28 mouse cellular contexts compared by ENCODE assay signal in the genomic region with DNA sequence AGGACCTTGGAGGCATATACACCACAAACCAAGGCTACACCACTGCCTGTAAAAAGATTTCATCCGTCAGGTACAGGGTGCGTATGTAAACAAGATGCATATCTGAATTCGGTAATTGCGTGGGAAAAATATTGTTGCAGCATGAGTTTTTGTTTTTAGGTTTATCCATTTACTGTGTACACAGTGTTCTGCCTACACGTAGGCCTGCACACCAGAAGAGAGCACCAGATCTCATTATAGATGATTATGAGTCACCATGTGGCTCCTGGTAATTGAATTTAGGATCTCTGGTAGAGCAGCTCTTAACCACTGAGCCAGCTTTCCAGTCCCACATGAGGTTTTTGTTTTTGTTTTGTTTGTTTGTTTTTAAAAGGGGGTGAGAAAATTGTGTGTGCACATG. TPM values are rescaled to one million over a fixed set of nuclear protein-coding genes. Genes with fewer than 3 reads are reported as not detected.
DNase-seq lines count a peak whose midpoint lies in the region; ATAC-seq and TF ChIP-seq lines count a peak whose summit lies in the region.
"Had no signal": no experiment of that assay in that cellular context is flagged by ENCODE, and none has a peak within 500 bp of the region (broad histone marks: within the 10 kb centered on the region; RNA-seq: fewer than 3 reads in every experiment).

No protein-coding gene starts in this region.

- no peak for ATAC-seq in forebrain, embryonic 11.5 days (replicated peaks; ENCODE audit: low FRiP score)
- ATAC-seq in forebrain, embryonic 13.5 days, result no peak
- peak; percentile 65 for ATAC-seq in intestine, embryonic 14.5 days (replicated peaks; ENCODE audit: low FRiP score, low TSS enrichment, low read depth)
- no peak for ATAC-seq in intestine, embryonic 15.5 days
- ATAC-seq: CD4-positive, CD25-positive, alpha-beta regulatory T cell, adult 4 months; forebrain, embryonic 15.5 days; inflammation-experienced regulatory T-cells, adult 6 months; Patski had no signal

- TF ChIP-seq POLR2A in ES-Bruce4 (IDR thresholded peaks at IDR 0.05; ENCODE audit: insufficient read depth, low read length), result no peak

- no peak for TF ChIP-seq EP300 in ES-Bruce4 (IDR thresholded peaks at IDR 0.05; ENCODE audit: insufficient read depth, low read depth, low read length)

- H3K9ac ChIP-seq in forebrain, embryonic 11.5 days (ENCODE audit: low read length), result no peak overlapping the region
- no peak overlapping the region for H3K9ac ChIP-seq in forebrain, embryonic 13.5 days
- H3K9ac ChIP-seq in intestine, embryonic 14.5 days (ENCODE audit: low read length), result no peak overlapping the region
- no peak overlapping the region for H3K9ac ChIP-seq in intestine, embryonic 15.5 days
- 0 out of 2 replicates have a peak overlapping the region, but pooled peaks have one; percentile 23 for H3K9ac ChIP-seq in ES-Bruce4 (ENCODE audit: low read depth, poor library complexity, severe bottlenecking)
- H3K9ac ChIP-seq: forebrain, embryonic 15.5 days; hindbrain, embryonic 14.5 days; limb, embryonic 12.5 days; liver, embryonic 15.5 days; lung, embryonic 14.5 days; neural tube, embryonic 13.5 days had no signal

- H3K27me3 ChIP-seq in forebrain, embryonic 11.5 days (ENCODE audit: control insufficient read depth, insufficient read depth, low read length), result no peaks in the 10 kb centered on the region
- no peaks in the 10 kb centered on the region for H3K27me3 ChIP-seq in forebrain, embryonic 13.5 days
- no peaks in the 10 kb centered on the region for H3K27me3 ChIP-seq in intestine, embryonic 14.5 days (replicated peaks; ENCODE audit: control insufficient read depth, insufficient read depth, low read length)
- no peaks in the 10 kb centered on the region for H3K27me3 ChIP-seq in intestine, embryonic 15.5 days (replicated peaks)
- H3K27me3 ChIP-seq in ES-Bruce4 (ENCODE audit: control insufficient read depth, insufficient read depth, low read length, poor library complexity, severe bottlenecking), result no peaks in the 10 kb centered on the region
- H3K27me3 ChIP-seq: forebrain, embryonic 15.5 days; limb, embryonic 12.5 days; liver, embryonic 15.5 days; neural tube, embryonic 13.5 days; Patski had no signal

- H3K27ac ChIP-seq in forebrain, embryonic 11.5 days (ENCODE audit: low read depth, low read length), result no peak overlapping the region
- H3K27ac ChIP-seq in forebrain, embryonic 13.5 days, result no peak overlapping the region
- no peak overlapping the region for H3K27ac ChIP-seq in intestine, embryonic 14.5 days (ENCODE audit: low read depth)
- H3K27ac ChIP-seq in intestine, embryonic 15.5 days, result no peak overlapping the region
- H3K27ac ChIP-seq in ES-Bruce4 (ENCODE audit: insufficient read depth, low read length), result peak overlapping the region; percentile 93
- H3K27ac ChIP-seq: forebrain, embryonic 15.5 days; heart, embryonic 10.5 days; hindbrain, embryonic 14.5 days; left cerebral cortex, adult 2 months; limb, embryonic 12.5 days; liver, embryonic 15.5 days; neural tube, embryonic 13.5 days had no signal

- no peak for TF ChIP-seq CTCF in ES-Bruce4 (IDR thresholded peaks at IDR 0.05; ENCODE audit: low read depth, low read length)

- H3K4me3 ChIP-seq in forebrain, embryonic 11.5 days (ENCODE audit: low read depth, low read length), result no peak overlapping the region
- H3K4me3 ChIP-seq in forebrain, embryonic 13.5 days, result no peak overlapping the region
- H3K4me3 ChIP-seq in intestine, embryonic 14.5 days (ENCODE audit: low read depth, low read length), result no peak overlapping the region
- no peak overlapping the region for H3K4me3 ChIP-seq in intestine, embryonic 15.5 days (replicated peaks)
- no peak overlapping the region for H3K4me3 ChIP-seq in ES-Bruce4 (ENCODE audit: low read depth, low read length)
- H3K4me3 ChIP-seq: forebrain, embryonic 15.5 days; heart, embryonic 10.5 days; left cerebral cortex, adult 2 months; limb, embryonic 12.5 days; liver, embryonic 15.5 days; neural tube, embryonic 13.5 days had no signal

- no peak overlapping the region for H3K4me2 ChIP-seq in forebrain, embryonic 11.5 days (ENCODE audit: low read depth, low read length, severe bottlenecking)
- H3K4me2 ChIP-seq in forebrain, embryonic 13.5 days, result no peak overlapping the region
- H3K4me2 ChIP-seq in intestine, embryonic 14.5 days (ENCODE audit: low read length), result no peak overlapping the region
- H3K4me2 ChIP-seq in intestine, embryonic 15.5 days (replicated peaks), result no peak overlapping the region
- H3K4me2 ChIP-seq: forebrain, embryonic 15.5 days; hindbrain, embryonic 14.5 days; limb, embryonic 12.5 days; liver, embryonic 15.5 days; lung, embryonic 14.5 days; midbrain, embryonic 11.5 days; neural tube, embryonic 13.5 days had no signal

- no peaks in the 10 kb centered on the region for H3K9me3 ChIP-seq in forebrain, embryonic 11.5 days (ENCODE audit: control insufficient read depth, low read length)
- no peaks in the 10 kb centered on the region for H3K9me3 ChIP-seq in forebrain, embryonic 13.5 days (replicated peaks)
- no peaks in the 10 kb centered on the region for H3K9me3 ChIP-seq in intestine, embryonic 14.5 days (ENCODE audit: control insufficient read depth, low read length)
- no peaks in the 10 kb centered on the region for H3K9me3 ChIP-seq in intestine, embryonic 15.5 days
- H3K9me3 ChIP-seq in ES-Bruce4 (replicated peaks; ENCODE audit: control insufficient read depth, insufficient read depth, low read length, poor library complexity, severe bottlenecking), result no peaks in the 10 kb centered on the region
- H3K9me3 ChIP-seq: forebrain, embryonic 15.5 days; heart, embryonic 10.5 days; limb, embryonic 12.5 days; liver, embryonic 15.5 days; neural tube, embryonic 13.5 days had no signal

- WGBS in forebrain, embryonic 11.5 days, result 94% methylated on average over 5 of the region's 5 CpGs
- WGBS in forebrain, embryonic 13.5 days, result 85% methylated on average over 5 of the region's 5 CpGs
- 80% methylated on average over 5 of the region's 5 CpGs for WGBS in intestine, embryonic 14.5 days
- WGBS in intestine, embryonic 15.5 days, result 83% methylated on average over 5 of the region's 5 CpGs

- peak; percentile 1 for DNase-seq in forebrain, embryonic 11.5 days (ENCODE audit: low spot score)
- DNase-seq in intestine, embryonic 14.5 days (ENCODE audit: low spot score), result no peak
- peak; percentile 60 for DNase-seq in brain, adult 2 months (ENCODE audit: low read depth, low spot score)
- DNase-seq in cerebellum, adult 18-20 months, result no peak
- DNase-seq: adrenal gland, postnatal 14 days; cerebellum, adult 2 months; cerebellum, postnatal 14 days; gastrocnemius, postnatal 14 days; heart, postnatal 4 days; kidney, adult 2 months; kidney, postnatal 4 days; lung, embryonic 14.5 days; lung, postnatal 14 days; right cerebral cortex, postnatal 14 days had no signal

- peaks cover 3% of the 10 kb centered on the region; the same call in 1 of the 2 replicates for H3K4me1 ChIP-seq in forebrain, embryonic 11.5 days (replicated peaks; ENCODE audit: control insufficient read depth, insufficient read depth, low read length)
- peaks cover 11% of the 10 kb centered on the region for H3K4me1 ChIP-seq in forebrain, embryonic 13.5 days
- H3K4me1 ChIP-seq in intestine, embryonic 14.5 days (replicated peaks; ENCODE audit: control insufficient read depth, insufficient read depth, low read length), result peaks cover 8% of the 10 kb centered on the region; the same call in 1 of the 2 replicates
- no peaks in the 10 kb centered on the region; the same call in 1 of the 2 replicates for H3K4me1 ChIP-seq in intestine, embryonic 15.5 days (replicated peaks)
- H3K4me1 ChIP-seq in ES-Bruce4 (ENCODE audit: control insufficient read depth, insufficient read depth, low read length), result peaks cover 3% of the 10 kb centered on the region

- peaks cover 3% of the 10 kb centered on the region; the same call in 1 of the 2 replicates for H3K36me3 ChIP-seq in forebrain, embryonic 11.5 days (ENCODE audit: control insufficient read depth, insufficient read depth, low read length)
- peaks cover 34% of the 10 kb centered on the region for H3K36me3 ChIP-seq in forebrain, embryonic 13.5 days (ENCODE audit: poor library complexity, severe bottlenecking)
- peaks cover 20% of the 10 kb centered on the region for H3K36me3 ChIP-seq in intestine, embryonic 14.5 days (ENCODE audit: control insufficient read depth, insufficient read depth, low read length)
- no peaks in the 10 kb centered on the region for H3K36me3 ChIP-seq in intestine, embryonic 15.5 days
- H3K36me3 ChIP-seq in ES-Bruce4 (ENCODE audit: control insufficient read depth, insufficient read depth, low read length, poor library complexity, severe bottlenecking), result peaks cover 16% of the 10 kb centered on the region

RNA-seq across cellular contexts. Expression of a gene that starts 5.6 kb away (rescaled TPM):
- 195 and 197 TPM in 2 replicates for polyA plus RNA-seq in forebrain, embryonic 11.5 days (2014; fragmentation: Nextera tagmentation; extraction: Ambion mirVana)
- polyA plus RNA-seq in forebrain, embryonic 13.5 days (2015; fragmentation: Nextera tagmentation; extraction: Ambion mirVana), result 193 and 202 TPM in 2 replicates
- 217 and 221 TPM in 2 replicates for polyA plus RNA-seq in intestine, embryonic 14.5 days (2014; fragmentation: Nextera tagmentation; extraction: Ambion mirVana)
- polyA plus RNA-seq in intestine, embryonic 15.5 days (2015; fragmentation: Nextera tagmentation; extraction: Ambion mirVana), result 267 and 273 TPM in 2 replicates
- polyA plus RNA-seq in ES-Bruce4 (2011; ENCODE audit: insufficient read depth, insufficient read length, low read depth, missing spikeins), result 113 TPM in 2 replicates

RNA-seq across cellular contexts. Expression of a gene that starts 5.7 kb away (rescaled TPM):
- polyA plus RNA-seq in forebrain, embryonic 11.5 days (2014; fragmentation: Nextera tagmentation; extraction: Ambion mirVana), result 225 and 271 TPM in 2 replicates
- 146 and 153 TPM in 2 replicates for polyA plus RNA-seq in forebrain, embryonic 13.5 days (2015; fragmentation: Nextera tagmentation; extraction: Ambion mirVana)
- 109 and 129 TPM in 2 replicates for polyA plus RNA-seq in intestine, embryonic 14.5 days (2014; fragmentation: Nextera tagmentation; extraction: Ambion mirVana)
- 83.3 and 96.9 TPM in 2 replicates for polyA plus RNA-seq in intestine, embryonic 15.5 days (2015; fragmentation: Nextera tagmentation; extraction: Ambion mirVana)
- 383 and 401 TPM in 2 replicates for polyA plus RNA-seq in ES-Bruce4 (2011; ENCODE audit: insufficient read depth, insufficient read length, low read depth, missing spikeins)

RNA-seq across cellular contexts. Expression of a gene that starts 18.2 kb away (rescaled TPM):
- polyA plus RNA-seq in forebrain, embryonic 11.5 days (2014; fragmentation: Nextera tagmentation; extraction: Ambion mirVana), result 1.9 and 2.1 TPM in 2 replicates
- polyA plus RNA-seq in forebrain, embryonic 13.5 days (2015; fragmentation: Nextera tagmentation; extraction: Ambion mirVana), result 5.4 and 6.3 TPM in 2 replicates
- 2.5 and 2.7 TPM in 2 replicates for polyA plus RNA-seq in intestine, embryonic 14.5 days (2014; fragmentation: Nextera tagmentation; extraction: Ambion mirVana)
- 4.6 and 5.3 TPM in 2 replicates for polyA plus RNA-seq in intestine, embryonic 15.5 days (2015; fragmentation: Nextera tagmentation; extraction: Ambion mirVana)
- 9.4 and 14.3 TPM in 2 replicates for polyA plus RNA-seq in ES-Bruce4 (2011; ENCODE audit: insufficient read depth, insufficient read length, low read depth, missing spikeins)

RNA-seq across cellular contexts. Expression of a gene that starts 30.9 kb away (rescaled TPM):
- 2,700 and 2,872 TPM in 2 replicates for polyA plus RNA-seq in forebrain, embryonic 11.5 days (2014; fragmentation: Nextera tagmentation; extraction: Ambion mirVana)
- polyA plus RNA-seq in forebrain, embryonic 13.5 days (2015; fragmentation: Nextera tagmentation; extraction: Ambion mirVana), result 1,974 and 2,008 TPM in 2 replicates
- polyA plus RNA-seq in intestine, embryonic 14.5 days (2014; fragmentation: Nextera tagmentation; extraction: Ambion mirVana), result 2,406 and 2,408 TPM in 2 replicates
- 2,230 and 2,316 TPM in 2 replicates for polyA plus RNA-seq in intestine, embryonic 15.5 days (2015; fragmentation: Nextera tagmentation; extraction: Ambion mirVana)
- polyA plus RNA-seq in ES-Bruce4 (2011; ENCODE audit: insufficient read depth, insufficient read length, low read depth, missing spikeins), result 933 and 990 TPM in 2 replicates

RNA-seq across cellular contexts. Expression of a gene that starts 34.5 kb away (rescaled TPM):
- 1.1 and 1.8 TPM in 2 replicates for polyA plus RNA-seq in forebrain, embryonic 11.5 days (2014; fragmentation: Nextera tagmentation; extraction: Ambion mirVana)
- 2.2 and 3.1 TPM in 2 replicates for polyA plus RNA-seq in forebrain, embryonic 13.5 days (2015; fragmentation: Nextera tagmentation; extraction: Ambion mirVana)
- 5.7 and 7.1 TPM in 2 replicates for polyA plus RNA-seq in intestine, embryonic 14.5 days (2014; fragmentation: Nextera tagmentation; extraction: Ambion mirVana)
- polyA plus RNA-seq in intestine, embryonic 15.5 days (2015; fragmentation: Nextera tagmentation; extraction: Ambion mirVana), result 8.7 and 10.7 TPM in 2 replicates
- 2.1 and 3.9 TPM in 2 replicates for polyA plus RNA-seq in ES-Bruce4 (2011; ENCODE audit: insufficient read depth, insufficient read length, low read depth, missing spikeins)

Comparison
In these comparisons a context has a peak if more than half of its experiments do, and no peak if none do; other contexts are left out.
1. DNase-seq: peak in forebrain, embryonic 11.5 days (single experiment) and brain, adult 2 months (single experiment); none in intestine, embryonic 14.5 days (single experiment) and cerebellum, adult 18-20 months (0 of 2).